Mouse (Mus musculus) frontal cortex, postnatal 36 days (tissue): Measurements from ENCODE around the gene Rras2.

Source experiments
- DNase-seq, 2 experiments: peaks; one replicate each; pipeline ENCODE4 v3.0.0; 2022; ENCODE audit warnings: low spot score in 2 of 2

The Rras2 gene

DNA sequence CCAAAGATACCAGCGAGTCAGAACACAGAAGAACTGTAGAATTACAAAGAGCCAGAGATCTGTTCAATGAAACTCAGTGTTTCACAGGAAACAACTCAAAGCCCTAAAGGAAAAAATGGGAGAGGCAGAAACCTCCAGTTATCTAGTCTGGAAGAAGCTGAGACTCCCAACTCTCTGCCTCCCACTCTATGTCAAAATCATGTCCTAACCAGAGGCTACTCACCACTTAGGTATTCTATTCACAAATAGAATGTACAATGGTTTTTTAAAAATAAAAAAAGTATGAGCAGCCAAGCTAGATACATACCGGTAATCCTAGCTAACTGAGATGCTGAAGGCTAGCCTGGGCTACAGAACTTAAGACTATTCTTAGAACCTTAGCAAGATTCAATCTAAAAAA is 3.3 kb downstream of the Rras2 start:
- no peak for DNase-seq

DNA sequence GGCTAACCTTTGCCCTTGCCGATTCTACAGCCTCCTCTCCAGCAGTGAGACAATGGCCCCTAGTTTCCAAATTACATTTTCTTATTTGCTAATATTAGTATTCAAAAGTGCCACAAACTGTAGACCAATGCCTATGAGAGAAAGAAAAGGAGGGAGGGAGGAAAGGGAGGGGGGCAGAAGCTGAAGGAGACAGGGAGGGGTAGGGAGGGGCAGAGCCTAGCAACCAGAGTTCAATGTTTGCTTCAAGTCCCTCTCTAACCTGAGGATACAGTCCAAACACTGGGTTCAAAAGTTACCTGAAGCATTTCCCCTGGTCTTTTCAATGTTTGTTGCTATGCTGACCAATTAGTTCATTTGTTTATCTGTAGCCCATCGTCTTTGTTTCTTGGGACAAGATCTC is 7.1 kb downstream of the Rras2 start:
- DNase-seq: no peak

DNA sequence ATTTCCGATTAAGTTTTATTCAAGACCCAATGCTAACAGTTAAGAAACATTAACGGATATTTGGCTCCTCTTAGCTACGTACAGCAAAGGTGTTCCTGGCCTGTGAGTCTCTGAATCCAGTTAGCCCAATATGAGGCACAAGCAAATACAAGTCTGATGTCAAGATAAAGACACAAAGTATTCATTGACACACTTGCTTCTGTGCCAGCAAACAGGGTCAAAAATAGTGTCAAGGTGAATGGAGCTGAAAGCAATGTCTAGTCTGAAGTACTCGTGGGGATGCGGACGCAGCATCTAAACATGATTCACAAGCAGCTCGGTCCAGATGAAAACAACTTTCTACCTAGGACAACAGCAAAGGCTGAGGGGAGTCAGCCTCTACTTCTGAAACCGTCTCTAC is 11.7 kb downstream of the Rras2 start:
- no peak for DNase-seq

DNA sequence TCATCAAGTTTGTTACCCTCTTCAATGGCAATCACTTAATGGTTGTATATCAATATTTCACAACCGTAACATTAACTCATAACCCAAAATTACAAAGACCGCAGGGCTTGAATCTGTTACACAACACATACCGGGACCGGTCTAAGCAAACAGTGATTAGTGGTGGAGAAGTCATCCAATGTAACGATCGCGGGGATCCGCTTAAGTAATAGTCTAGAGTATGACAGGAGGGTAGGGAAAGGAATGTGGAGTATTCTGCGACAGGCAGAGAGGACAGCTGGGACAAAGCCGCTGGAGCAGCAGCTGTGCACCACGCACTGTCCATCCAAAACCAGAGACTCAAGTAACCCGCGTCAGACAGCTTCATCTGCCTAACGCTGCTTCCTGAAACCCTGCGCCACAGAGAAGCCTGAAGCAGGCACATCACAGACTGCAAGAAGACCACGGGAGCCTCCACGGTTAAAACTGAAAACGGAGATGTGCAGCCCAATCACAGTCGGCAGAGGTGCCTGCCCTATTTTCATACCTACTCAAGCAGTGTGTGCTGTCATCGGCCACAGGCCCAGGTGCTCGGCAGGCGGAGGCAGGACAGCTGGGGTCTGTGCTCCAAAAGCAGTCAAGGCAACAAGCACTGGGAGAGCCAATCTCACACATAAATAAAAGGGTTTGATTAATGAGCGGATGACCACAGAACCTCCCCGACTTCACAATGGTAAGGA is 13.8 kb downstream of the Rras2 start:
- no peak for DNase-seq

DNA sequence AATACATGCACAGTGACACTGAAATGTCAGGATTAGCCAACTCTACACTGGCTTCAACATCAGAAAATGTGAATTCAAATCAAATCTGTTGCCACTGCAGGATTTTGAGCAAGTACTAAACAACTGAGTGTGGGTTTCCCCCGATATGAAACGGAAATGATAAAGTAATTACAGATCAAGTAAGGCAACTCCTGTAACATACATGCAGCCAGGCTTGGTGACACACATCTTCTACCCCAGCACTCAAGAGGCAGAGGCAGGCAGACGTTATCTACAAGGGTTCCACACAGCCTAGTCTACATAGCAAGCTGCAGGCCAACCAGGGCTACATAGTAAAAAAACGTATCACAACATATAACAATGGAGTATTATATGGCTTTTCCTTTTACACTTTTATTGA is 14.4 kb downstream of the Rras2 start:
- DNase-seq: no peak

DNA sequence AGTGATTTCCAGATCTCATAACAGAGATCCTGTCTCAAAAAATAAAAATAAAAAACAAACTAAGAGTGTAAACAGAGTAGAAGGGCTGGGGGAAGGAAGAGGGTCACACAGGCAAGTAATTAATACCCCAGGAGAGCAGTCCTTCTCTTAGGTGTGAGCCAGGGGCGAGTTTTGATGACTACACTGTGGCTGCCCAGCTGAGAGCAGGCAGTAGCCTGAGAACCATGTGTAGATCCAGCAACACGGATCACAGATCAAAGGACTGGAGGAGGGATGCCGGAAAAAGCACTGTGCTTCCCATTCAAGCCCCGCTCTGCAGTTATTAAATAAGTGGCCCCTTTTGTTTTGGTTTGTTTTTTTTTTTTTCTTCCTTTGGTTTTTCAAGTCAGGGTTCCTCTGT is 15.0 kb downstream of the Rras2 start:
- DNase-seq: no peak

DNA sequence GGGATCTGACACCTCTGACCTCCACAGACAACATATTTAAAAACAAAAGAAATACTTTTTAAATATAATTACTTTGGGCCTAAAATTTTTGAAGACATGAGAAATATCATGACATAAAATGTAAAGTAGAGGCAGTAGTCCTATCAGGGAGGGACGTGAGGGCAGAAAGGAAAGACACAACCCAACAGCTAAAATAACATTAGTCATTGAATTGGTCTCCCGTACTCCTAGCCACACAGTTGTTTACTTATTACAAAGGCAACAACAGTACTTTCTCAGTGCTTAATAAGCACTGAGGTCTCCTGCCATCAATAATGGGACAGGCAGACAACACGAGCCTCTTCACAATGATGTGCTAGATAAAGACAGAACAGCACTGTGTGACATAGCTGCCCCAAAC is 16.2 kb downstream of the Rras2 start:
- no peak for DNase-seq

DNA sequence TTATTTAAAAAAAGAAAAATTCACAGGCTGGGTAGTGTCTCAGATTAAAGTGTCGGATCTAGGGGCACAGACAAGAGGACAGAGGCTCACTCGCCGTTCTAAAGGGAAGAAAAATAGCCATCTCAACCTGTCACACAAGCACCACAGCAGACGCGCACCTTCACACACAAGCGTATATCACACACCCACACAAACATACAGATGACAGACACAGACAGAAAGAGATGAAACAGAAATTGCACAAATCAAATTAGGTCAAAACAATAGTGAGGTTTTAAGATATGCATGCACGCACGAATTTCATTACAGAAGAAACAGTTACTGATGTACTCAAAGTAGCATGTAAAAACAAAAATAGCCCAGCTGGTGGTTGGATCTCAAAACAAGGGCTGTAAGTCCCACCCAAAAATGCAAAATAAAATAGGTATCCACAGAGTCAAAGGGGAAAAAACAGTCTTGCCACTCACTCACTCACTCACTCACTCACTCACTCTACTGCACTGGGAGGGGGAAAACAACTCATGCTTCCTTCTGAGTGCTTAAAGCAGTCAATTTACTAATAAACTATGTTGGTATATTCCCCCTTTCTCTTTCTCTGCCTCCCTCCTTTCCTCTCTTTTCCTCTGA is 23.9 kb downstream of the Rras2 start:
- DNase-seq: no peak

DNA sequence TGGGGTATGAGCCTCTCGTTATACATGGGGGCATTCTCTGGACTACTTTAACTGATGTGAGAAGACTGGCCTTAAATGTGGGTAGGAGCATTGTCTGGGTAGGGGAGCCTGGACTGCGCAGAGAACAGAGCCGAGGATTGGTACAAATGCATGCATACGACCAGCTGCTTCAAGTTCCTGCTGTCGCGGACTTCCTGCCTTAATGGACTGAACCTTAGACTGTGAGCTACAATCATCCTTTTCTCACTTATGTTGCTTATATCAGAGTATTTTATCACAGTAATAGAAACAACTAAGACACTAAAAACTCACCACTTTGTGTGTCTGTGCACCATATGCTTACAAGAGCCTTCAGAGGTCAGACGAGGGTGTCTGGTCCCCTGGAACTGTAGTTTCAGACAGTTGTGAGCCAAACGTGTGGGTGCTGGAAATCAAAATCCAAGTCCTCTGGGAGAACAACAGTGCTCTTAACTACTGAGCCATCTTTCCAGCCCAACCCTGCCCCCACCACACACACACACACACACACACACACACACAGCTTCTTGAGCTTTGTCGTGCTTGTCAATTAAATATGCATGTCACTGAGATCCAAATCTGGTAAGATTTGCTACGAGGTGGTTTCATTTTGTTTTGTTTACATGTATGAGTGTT is 26.6 kb downstream of the Rras2 start:
- DNase-seq: no peak

DNA sequence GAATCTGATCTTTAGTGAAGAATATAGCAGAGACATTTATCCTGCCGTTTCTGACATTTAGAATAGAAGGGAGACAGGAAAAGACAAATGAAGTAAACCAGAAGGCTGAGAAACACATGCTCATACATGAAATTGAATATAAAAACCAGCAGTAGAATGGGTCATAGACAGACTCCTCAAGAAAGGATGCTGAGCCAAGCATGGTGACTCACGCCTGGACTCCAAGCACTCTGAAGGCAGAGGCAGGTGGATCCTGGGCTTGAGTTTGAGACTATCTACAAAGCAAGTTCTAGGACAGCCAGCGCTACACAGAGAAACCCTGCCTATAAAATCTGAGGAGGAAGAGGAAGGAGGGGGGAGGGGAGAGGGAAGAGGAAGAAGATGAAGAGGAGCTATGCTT is 27.4 kb downstream of the Rras2 start:
- no peak for DNase-seq

DNA sequence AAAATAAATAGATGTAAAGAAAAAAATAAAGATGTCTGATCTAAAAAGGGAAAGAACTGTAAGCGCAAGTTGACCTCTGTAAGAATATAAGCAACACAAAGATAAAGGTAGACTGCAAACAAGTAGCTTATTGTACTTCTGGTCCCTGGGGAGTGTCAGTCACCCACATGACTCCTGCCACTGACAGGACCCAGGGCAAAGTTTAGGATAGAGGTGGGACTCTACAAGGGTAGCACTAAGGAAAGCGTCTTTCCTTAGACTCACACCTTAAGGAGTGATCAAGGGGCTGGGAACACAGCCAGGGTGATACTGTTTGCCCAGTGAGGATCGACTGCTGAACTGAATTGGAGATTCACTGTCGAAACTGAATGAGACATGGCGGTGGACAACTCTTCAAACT is 28.7 kb downstream of the Rras2 start:
- no peak for DNase-seq

DNA sequence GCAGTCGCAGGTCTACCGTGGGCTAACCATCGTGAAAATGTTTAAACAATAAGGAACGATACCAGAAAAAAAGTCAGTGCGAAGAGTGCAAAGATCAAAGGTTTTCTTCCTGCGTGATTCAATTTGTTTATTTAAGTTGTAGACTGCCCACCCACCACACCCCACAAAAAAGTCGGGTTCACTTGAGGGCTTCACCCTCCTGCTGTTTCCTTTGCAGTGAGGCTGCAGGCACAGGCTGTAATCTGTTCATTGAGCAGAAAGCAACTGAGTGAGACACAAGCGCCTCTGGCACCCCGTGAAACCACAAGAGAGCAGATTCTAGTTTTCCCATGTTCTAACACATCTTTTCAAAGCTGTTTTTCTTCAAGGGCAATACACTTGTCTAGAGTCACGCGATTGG is 29.6 kb downstream of the Rras2 start:
- no peak for DNase-seq

DNA sequence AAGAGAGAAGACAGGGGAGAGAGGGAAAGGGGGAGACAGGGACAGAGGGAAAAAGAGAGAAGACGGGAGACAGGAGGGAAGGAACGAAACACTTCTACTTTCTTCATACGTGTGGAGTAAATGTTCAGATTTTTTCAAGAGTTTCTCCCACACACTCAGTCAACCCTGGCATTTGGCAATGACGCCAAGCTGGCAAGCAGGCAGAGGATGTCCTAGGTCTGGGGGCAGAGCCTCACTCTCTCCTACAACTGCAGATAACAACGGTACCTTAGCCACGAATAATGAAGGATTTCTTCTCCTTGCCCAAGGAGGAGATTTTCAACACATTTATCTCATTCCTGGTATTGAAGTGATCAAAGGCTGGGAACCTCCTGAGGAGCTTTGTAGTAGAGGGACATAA is 30.2 kb downstream of the Rras2 start:
- no peak for DNase-seq

DNA sequence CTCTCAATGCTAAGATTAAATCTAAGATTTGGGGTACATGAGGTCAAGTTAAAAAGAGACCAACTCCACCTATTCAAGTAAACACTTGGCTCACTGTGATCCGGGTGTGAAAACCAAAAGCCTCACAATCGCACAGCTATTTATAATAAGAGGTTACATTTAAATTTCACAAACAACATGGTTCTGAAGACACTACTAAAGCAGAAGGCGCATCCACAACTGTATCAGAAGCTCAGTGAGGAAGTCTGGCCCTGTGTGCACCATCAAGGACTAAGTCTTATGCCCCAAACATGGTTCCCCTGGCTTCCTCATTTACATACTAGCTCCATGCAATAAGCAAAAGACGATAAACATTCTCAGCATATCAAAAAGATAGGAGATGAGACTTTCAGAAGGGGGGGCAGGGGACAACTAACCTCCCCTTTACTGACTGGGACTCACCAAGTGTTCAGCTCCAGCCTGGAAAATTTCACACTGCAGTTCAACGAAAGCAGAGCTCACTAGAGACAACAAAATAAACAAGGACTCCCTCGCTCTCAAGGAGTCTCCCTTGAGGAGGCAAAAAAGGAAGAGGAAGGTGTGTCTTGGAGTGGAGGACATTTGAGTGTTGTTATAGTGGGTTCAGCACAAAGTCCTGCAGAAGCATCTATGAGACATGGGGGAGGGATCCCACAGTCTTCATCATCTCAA is 31.4 kb downstream of the Rras2 start:
- no peak for DNase-seq

DNA sequence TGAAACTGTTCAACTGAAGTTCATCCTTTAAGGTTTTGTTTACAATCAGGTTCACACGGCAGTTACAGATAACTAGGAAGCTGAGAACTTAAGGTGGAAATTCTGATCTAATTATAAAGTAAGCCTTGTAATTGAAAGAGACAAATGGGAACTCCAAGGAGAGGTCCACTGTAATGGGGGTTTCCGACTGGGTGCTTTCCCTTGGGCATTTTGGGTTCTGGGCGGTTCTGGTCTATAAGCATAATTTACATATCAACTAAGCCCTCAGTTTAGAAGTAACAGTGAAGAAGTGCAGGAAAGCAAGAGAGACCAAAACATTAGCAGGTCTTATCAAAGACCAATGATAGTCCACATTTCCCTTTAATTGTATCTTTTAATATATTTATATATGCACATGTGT is 33.8 kb downstream of the Rras2 start:
- no peak for DNase-seq

DNA sequence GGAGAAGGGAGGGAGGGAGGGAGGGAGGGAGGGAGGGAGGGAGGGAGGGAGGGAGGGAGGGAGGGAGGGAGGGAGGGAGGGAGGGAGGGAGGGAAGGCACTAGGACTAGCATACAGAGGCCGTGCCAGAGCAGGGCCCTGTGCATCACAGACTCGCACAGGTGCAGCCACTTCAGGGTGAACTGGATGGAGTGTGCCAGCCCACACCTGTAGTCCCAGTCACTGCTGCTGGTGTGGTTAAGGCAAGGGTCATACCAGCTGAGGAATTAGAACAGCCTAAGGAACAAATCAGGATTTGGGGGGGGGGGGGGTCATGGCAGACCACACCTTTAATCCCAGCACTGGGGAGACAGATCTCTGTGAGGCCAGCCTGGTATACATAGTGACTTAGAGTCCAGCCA is 34.5 kb downstream of the Rras2 start:
- DNase-seq: no peak

DNA sequence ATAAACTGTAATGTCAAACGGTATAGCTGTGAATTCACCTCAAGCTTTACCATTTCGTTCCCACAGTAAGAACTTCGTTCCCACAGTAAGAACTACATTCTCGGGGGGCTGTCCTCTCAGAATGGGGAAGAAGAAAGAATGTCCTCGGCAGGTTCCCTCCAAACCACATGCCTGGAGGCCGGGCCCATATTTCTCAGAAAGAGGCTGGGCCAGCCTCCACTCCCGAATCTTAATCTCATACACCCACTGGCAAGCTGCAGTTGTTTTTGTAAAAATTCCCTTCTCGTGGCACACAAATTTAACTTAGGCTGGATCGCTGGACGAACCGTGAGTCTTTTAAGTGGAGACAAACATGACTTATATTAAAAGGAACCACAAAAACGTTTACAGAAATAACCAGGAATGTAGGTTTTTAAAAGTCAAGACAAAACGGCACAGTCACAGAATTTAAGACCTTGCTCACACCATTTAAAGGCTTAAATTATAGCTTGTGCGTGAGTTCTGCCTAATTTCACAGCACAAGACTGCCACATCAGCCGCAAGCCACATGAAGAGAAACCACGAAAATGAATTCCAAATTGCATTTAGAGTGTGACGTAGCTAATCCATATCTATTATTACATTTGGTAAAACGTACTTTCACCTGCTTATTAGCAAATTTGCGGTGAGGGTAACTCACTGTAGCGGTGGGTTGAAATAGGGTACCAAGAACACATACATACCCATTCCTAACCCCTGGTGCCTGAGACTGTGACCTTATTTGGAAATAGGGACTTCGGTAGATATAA is 35.8 kb downstream of the Rras2 start:
- DNase-seq: peak in 1 of 2 experiments; percentile 49

DNA sequence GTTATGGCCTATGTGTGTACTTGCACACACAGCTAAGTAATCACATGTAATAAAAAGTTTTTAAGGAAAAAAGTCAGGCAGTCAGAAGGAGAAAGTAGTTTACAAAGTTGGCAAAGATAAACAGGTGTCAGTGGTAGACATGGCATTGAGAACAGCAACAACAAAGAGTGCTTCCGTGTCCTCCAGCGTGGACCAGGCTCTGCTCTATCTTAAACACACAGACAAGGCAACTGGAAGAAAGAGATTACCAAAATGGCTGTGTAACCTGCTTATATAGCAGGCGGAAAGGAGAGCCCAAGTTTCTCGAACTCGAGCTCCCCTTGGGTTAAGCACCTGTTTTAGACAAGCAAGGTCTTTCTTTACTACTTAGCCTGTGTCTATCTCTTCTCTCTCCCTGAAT is 37.3 kb downstream of the Rras2 start:
- DNase-seq: no peak

DNA sequence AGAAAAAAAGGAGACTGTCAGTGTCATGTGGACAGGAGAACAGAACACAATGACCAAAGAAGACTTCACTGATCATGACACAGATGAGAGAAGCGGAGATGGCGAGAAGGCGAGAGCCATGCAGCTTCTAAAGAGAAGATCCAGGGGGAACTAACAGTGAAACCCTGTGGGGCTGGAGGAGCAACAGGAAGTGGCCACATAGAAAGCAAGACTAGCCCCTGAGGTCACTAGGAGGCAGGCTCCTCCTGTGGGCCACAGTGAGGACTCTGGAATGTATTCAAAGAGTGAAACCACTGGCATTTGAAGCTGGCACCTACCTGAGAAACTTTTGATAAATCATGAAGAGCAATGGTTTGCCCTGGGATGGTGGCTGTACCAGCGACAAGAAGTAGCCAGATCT is 38.2 kb downstream of the Rras2 start:
- DNase-seq: no peak

DNA sequence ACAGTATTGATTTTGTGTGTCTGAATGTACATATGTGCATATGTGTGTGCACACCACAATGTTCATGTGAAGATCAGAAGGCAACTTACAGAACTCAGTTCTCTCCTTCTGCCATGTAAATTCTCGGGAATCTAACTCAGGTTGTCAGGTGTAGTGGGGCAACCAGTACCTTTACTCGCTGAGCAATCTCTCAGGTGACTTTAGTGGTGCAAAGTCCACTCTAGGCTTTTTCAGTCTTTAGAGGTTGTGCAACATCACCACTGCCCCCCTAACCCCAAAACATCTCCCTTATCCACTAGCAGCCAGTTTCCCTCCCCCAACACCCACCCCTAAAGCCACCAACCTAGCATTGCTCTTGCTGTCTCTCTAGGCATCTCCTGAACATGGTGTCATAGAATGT is 43.0 kb downstream of the Rras2 start:
- no peak for DNase-seq

DNA sequence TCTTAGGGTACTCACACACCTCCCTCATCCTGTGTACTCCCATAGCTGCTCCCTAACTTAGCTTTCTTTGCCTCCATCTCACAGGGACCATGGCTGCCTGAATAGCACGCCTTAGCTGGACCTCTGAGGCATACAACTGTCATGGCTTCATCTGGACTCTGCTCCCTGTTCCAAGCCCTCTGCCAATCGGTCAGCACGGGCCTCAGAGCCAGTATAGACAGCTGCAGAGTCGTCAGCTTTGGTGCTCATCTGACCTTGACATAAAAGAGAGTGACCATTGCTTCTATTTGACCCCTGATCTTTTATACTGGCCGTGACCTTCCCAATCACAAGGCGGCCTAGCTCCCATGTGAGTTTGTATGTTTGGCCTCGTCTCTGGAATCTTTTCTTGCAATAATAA is 43.4 kb downstream of the Rras2 start:
- DNase-seq: no peak
